Mouse (Mus musculus) gastrocnemius, postnatal 10 days (tissue): Measurements from ENCODE around the gene Sympk. TPM values are rescaled to one million over a fixed set of nuclear protein-coding genes. Genes with fewer than 3 reads are reported as not detected.
A peak's percentile ranks its signal among the peaks of the same experiment; 100 is the strongest.

Source experiments
- DNase-seq: peaks from one replicate; pipeline ENCODE4 v3.0.0; 2021; ENCODE audit warnings: mixed read lengths
- long read RNA-seq, 2 experiments: library from polyadenylated mRNA; stranded (forward); transcript quantifications; one replicate each; pipeline ENCODE4 v2.0.0; 2021
- total RNA-seq, 2 experiments: library from RNA; stranded (reverse); gene quantifications; 2 replicates each; pipeline ENCODE4 v1.2.3; 2021

Gene Sympk
- total RNA-seq = 10 to 100 TPM; 39.9 to 45.0 TPM
- long read RNA-seq, experiment 1, full-length matches to known transcripts = 9 of 19 reads
- long read RNA-seq, experiment 1, partial matches to known transcripts = 3 of 19 reads
- long read RNA-seq, experiment 1, other reads (novel, unspliced or antisense) = 7 of 19 reads
- long read RNA-seq, experiment 2, full-length matches to known transcripts = 3 of 13 reads
- long read RNA-seq, experiment 2, partial matches to known transcripts = 2 of 13 reads
- long read RNA-seq, experiment 2, other reads (novel, unspliced or antisense) = 8 of 13 reads

DNA sequence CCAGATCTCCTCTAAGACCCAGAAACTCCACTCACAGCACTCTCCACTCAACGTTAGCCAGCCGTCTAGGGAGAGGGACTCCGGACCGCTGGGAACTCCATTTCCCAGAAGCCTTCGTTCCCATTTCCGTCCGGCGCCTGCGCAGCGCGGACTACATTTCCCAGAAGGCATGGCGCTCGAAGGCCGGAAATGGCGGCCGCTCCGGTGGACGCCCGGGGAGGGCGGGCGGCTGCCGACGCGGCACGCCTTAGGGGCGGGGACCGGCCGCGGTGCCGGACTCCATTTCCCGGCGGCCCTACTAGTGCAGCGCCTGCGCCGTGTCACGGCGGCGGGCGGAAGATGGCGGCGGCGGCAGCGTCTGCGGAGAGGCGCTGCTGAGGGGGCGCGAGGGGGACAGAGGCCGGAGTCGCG is at the start of gene Sympk:
Sympk (plus strand) TSS at position 282 of the 411 bp plus-strand sequence.
- peak; percentile 94 for DNase-seq

GRCm38 (mm10) chr7:18978381-18978780 is 45.8 kb upstream of the Sympk start:
- DNase-seq = no peak

DNA sequence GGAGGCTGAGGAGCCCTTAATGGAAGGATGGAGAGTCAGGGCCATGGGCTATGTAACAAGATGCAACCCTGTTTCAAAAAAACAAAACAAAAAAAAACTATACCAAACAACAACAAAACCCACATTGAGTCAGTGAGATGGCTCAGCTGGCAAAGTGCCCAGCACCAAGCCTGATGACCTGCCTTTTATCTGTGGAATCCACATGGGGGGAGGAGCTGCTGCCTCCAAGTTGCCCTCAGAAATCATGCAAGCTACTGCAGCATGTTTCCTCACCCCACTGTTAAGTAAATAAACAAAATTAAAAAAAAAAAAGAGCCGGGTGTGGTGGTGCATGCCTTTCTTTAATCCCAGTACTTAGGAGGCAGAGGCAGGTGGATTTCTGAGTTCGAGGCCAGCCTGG is 37.7 kb upstream of the Sympk start:
- DNase-seq = no peak

GRCm38 (mm10) chr7:18987100-18987499 is 37.1 kb upstream of the Sympk start, which contains the start of gene Nanos2:
Nanos2 (plus strand) TSS chr7:18987400.
- DNase-seq = no peak

DNA sequence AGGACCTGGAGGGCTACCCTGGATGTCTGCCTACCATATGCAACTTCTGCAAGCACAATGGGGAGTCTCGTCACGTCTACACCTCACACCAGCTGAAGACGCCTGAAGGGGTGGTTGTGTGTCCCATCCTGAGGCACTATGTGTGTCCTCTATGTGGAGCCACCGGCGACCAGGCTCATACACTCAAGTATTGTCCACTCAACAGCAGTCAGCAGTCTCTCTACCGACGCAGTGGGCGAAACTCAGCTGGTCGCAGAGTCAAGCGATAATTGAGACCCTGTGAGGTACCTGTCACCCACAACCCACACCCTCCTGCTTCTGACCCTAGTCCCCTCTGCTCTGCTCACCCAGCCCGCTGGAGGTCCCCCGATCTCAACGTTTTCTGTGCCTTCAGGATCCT is 36.4 kb upstream of the Sympk start:
- no peak for DNase-seq

DNA sequence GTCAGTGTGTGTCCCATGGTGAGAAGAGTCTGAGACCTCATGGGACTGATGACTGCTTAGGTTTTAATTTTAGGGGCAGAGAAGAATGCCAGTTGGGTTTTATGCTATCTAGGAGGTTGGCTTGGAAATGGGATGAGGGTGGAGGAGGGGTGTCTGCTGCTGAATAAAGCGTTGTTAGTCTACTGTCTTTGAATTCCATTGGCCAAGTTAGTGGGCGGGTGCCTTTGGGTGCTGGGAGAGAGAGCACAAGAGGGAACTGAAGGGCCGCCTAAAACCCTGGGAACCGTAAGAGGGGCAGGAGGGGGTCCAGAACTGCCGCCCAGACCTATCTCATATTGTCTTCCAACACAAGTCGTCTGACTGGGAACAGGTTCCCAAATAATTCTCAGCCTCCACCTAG is 35.4 kb upstream of the Sympk start:
- no peak for DNase-seq

DNA sequence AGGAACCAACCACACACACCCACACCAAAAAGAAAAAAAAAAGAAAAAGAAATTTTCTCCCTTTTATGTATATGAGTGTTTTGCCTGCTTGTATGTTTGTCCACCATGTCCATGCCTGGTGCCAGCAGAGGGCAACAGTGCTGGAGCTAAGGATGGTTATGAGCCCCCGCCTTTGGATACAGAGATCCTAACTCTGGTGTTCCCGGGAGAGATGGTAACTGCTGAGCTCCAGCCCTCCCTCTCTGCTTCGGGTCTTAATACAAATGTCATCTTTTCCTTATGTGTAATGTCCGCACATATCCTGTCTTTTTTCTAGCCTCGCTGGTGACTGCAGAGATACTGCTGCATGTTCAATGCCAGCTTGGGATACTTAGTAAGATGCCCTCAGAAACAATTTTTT is 34.2 kb upstream of the Sympk start:
- no peak for DNase-seq

- DNase-seq = peak; percentile 98
Measured at GRCm38 (mm10) chr7:18990601-18991295, 33.4 kb upstream of the Sympk start, which contains the start of gene Mypop. Mypop (plus strand) TSS chr7:18991245.

DNA sequence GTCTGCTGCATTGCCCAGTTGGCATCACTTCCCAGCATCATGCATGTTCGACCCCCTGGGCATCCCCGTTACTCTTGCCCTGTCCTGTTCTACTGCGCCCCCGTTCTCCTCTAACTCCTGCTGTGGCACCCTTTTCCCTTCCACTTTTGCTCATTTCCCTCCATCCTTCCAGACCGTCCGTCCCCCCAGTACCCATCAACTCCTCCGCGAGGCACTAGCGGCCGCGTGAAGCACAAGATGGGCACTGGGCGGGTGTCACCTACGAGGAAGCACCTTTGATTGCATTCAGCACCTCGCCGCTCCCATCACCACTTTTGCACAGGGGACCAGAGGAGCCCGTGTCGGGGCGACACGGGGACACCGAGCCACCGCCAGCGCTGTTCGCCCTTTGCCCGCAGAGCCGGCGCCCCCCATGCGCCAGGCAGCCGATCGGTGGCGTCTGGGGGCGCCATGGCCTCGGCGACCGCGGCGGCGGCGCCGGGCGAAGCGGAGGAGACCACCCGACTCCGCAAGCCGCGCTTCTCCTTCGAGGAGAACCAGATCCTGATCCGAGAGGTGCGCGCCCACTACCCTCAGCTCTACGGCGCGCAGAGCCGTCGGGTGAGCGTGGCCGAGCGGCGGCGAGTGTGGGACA is 32.4 kb upstream of the Sympk start:
- DNase-seq = no peak

- peak; percentile 40 for DNase-seq
Measured at GRCm38 (mm10) chr7:18992294-18992675, 31.9 kb upstream of the Sympk start.

GRCm38 (mm10) chr7:18993036-18993435 is 31.1 kb upstream of the Sympk start:
- no peak for DNase-seq

DNA sequence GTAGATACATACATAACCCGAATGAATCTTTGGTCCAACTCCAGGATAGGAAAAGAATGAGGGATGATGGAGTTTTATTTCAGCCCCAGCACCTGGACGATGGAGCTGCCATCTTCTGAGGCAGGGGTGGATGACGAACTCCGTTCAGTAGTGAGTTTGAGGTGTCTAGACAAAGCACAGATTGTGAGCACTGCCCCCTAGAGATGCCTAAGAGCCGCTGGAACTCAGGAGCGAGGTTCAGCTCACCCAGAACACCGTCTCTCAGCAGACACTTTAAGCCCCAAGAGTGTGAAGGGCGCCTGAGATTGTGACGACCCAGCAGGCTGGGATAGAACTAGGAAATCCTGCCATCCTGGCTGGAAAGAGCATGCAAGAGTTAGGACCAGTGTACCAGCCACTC is 25.3 kb upstream of the Sympk start:
- DNase-seq = no peak

- DNase-seq = no peak
Measured at GRCm38 (mm10) chr7:19000421-19000820, 23.8 kb upstream of the Sympk start.

- DNase-seq = peak; percentile 56
Measured at GRCm38 (mm10) chr7:19001066-19001806, 22.9 kb upstream of the Sympk start.

DNA sequence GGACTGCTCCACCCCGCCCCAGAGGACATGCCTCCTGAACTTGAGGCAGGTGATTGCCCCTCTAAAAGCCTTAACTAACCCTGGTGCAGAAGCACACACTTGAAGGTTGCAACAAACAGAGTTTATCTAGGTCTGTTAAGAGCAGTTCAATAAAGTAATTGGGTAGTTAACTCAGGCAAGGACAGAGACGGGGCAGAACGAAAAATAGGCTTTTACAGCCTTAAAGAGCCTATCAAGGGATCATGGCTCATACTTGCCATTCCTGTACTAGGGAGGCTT is 22.4 kb upstream of the Sympk start:
- DNase-seq = no peak

DNA sequence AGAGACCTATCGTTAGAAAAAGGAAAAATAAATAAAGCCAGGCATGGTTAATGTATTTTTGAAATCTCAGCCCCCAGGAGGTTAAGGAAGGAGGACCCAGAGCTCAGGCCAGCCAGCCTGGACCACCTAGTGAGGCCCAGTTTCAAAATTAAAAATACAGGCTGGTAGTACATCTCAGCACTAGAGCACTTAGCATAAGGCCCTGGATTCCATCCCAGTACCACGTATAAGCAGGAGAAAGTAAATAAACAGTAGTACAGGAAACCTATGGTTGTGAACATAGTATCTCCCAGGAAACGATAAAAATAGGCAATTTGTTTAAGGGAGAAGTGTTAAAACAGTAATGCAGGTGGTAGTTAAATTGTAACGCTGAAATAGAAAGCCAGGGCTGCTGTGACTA is 22.1 kb upstream of the Sympk start:
- DNase-seq = no peak

DNA sequence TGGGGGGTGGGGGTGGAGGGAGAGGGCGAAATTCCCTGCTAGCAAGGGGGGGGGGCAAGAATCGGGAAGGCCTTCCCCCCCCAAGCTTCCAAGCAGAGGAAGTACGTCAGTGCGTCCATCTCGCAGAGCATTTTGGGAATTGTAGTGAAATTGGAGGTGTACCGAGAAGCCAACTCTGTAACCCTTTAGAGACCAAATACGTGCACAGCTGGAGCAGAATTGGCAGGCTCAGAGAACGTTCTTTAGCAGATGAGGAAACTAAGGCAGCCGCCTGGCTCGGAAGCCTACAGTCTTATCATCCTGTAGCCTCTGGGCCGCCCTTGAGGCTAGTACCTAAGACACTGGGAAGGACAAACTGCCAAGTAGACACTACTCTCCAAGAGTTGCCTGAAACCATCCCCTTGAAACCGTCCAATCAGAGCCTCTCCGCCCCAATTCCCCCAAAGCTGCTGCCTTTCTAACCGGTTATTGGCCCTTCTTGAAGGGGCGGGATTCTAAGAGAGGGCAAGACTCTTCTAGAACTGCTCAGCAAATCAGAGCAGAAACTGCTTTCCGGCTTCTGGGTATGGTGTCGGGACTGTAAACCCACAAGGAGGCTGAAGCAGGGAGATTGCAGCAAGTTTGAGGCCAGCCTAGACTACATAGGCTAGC is 21.2 kb upstream of the Sympk start:
- peak; percentile 50 for DNase-seq

DNA sequence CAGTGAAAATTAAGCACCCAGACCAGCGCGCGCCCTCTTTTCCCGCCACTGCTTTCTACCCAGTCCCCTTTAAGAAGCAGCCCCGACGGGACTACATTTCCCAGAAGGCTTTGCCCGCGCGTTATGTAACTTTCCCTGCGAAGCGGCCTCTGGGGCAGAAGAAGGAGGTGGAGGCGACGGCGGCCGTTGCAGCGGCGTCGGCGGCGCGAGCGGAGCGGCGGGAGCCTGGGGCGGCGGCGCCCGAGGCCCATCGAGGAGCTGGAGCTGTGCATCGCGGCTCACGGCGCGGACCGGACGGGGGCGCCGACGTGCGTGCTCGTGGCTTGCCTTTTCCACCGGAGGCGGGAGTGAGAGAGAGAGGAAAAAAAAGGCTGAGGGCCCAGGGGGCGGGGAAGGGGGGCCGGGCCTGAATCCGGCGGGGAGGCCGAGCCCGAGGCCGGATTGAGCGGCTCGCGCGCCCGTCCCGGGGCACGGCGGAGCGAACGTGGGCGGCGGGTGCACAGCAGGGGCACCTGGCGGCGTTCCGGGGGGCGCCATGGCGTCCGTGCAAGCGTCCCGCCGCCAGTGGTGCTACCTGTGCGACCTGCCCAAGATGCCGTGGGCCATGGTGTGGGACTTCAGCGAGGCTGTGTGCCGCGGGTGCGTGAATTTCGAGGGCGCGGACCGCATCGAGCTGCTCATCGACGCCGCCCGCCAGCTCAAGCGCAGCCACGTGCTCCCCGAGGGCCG is 20.1 kb upstream of the Sympk start, which contains the start of gene Irf2bp1:
Irf2bp1 (plus strand) TSS at position 143 of the 729 bp plus-strand sequence.
- peak; percentile 90 for DNase-seq

- DNase-seq = peak; percentile 51
Measured at GRCm38 (mm10) chr7:19004631-19005079, 19.5 kb upstream of the Sympk start.

GRCm38 (mm10) chr7:19005417-19006121 is 18.6 kb upstream of the Sympk start:
- no peak for DNase-seq

GRCm38 (mm10) chr7:19006476-19006875 is 17.7 kb upstream of the Sympk start:
- DNase-seq = peak; percentile 76
